Comparison of ENCODE assay signal across 8 mouse cellular contexts in the genomic region with DNA sequence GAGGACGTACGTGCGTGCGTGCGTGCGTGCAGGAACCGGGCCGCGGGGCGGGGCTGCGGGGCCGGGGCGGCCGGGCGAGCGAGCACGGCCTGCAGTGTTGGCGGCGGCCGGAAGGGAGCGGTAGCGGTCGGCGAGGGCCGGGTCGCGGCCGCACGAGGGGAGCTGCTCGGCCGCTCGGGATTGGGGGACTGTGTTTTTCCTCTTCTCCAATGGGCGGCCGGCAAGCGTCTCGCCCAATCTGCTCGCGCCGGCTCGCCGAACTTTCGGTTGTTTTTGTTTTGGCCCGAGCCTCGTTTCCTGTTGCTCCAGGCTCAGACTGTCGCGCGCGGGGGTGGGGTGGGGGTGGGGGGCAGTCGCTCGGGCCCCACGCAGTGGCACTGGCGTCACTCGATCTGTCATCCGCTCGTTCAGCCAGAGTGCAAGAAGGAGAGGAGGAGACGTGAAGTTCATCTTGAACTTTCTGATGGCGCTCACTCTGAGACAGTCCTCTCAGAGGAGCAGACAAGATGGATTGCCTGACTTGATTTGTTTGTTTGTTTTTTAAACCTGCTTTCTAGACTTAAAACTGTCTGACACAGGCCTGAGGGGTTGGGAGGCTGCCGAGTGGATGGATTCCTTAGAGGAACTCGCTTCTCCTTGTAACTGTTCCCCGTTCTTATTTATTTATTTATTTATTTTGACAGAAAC. TPM values are rescaled to one million over a fixed set of nuclear protein-coding genes. Genes with fewer than 3 reads are reported as not detected.
DNase-seq lines count a peak whose midpoint lies in the region; ATAC-seq lines count a peak whose summit lies in the region.

No protein-coding gene starts in this region.

- peak overlapping the region; percentile 95 for H3K4me3 ChIP-seq in limb, embryonic 15.5 days
- peak overlapping the region; percentile 92 for H3K4me3 ChIP-seq in midbrain, embryonic 16.5 days (ENCODE audit: low read depth, low read length)

- peak; percentile 87 for DNase-seq in 3134 (ENCODE audit: extremely low read depth, insufficient read length, low spot score)
- DNase-seq in adrenal gland, postnatal 10 days, result peak; percentile 97
- peak; percentile 85 for DNase-seq in embryo, embryonic 11.5 days (ENCODE audit: low read depth, low spot score)
- DNase-seq in heart, adult 11 months, result peak; percentile 100
- peak; percentile 92 for DNase-seq in kidney, adult 11 months
- peak; percentile 87 to 93 for DNase-seq in spleen, postnatal 14 days (ENCODE audit: low spot score in 2 of 2)

- H3K9ac ChIP-seq in limb, embryonic 15.5 days, result peak overlapping the region; percentile 100
- H3K9ac ChIP-seq in midbrain, embryonic 16.5 days (ENCODE audit: low read depth, low read length), result peak overlapping the region; percentile 100

- 0 out of 2 replicates have a peak, but pooled peaks cover 4% of the 10 kb centered on the region for H3K36me3 ChIP-seq in limb, embryonic 15.5 days
- H3K36me3 ChIP-seq in midbrain, embryonic 16.5 days (ENCODE audit: control insufficient read depth, insufficient read depth, low read length), result no peaks in the 10 kb centered on the region

- peak overlapping the region; percentile 87 for H3K4me2 ChIP-seq in limb, embryonic 15.5 days
- H3K4me2 ChIP-seq in midbrain, embryonic 16.5 days (ENCODE audit: low read length), result peak overlapping the region; percentile 87

- 2% methylated on average over 51 of the region's 60 CpGs for WGBS in limb, embryonic 15.5 days
- WGBS in midbrain, embryonic 16.5 days, result 2% methylated on average over 57 of the region's 60 CpGs

- no peaks in the 10 kb centered on the region for H3K27me3 ChIP-seq in limb, embryonic 15.5 days
- no peaks in the 10 kb centered on the region for H3K27me3 ChIP-seq in midbrain, embryonic 16.5 days (ENCODE audit: control insufficient read depth, insufficient read depth, low read depth, low read length)

- H3K9me3 ChIP-seq in limb, embryonic 15.5 days, result no peaks in the 10 kb centered on the region
- H3K9me3 ChIP-seq in midbrain, embryonic 16.5 days (replicated peaks; ENCODE audit: control insufficient read depth, low read length, poor library complexity, severe bottlenecking), result no peaks in the 10 kb centered on the region

- peak; percentile 83 for ATAC-seq in limb, embryonic 15.5 days (ENCODE audit: insufficient number of reproducible peaks, low FRiP score, low TSS enrichment, low read depth)
- ATAC-seq in midbrain, embryonic 16.5 days, result peak; percentile 86

- peak overlapping the region; percentile 100 for H3K27ac ChIP-seq in limb, embryonic 15.5 days
- peak overlapping the region; percentile 100 for H3K27ac ChIP-seq in midbrain, embryonic 16.5 days (ENCODE audit: low read length)

- peaks cover 19% of the 10 kb centered on the region for H3K4me1 ChIP-seq in limb, embryonic 15.5 days
- peaks cover 27% of the 10 kb centered on the region for H3K4me1 ChIP-seq in midbrain, embryonic 16.5 days (ENCODE audit: control insufficient read depth, insufficient read depth, low read length)

RNA-seq across cellular contexts. Expression of gene Kmt5b, which starts 1.6 kb away (rescaled TPM):
- 10 to 100 TPM; 42.2 to 55.8 TPM for total RNA-seq in adrenal gland, postnatal 10 days (2021)
- polyA plus RNA-seq in limb, embryonic 15.5 days (2015; fragmentation: Nextera tagmentation; extraction: Ambion mirVana), result 25.2 and 29.0 TPM in 2 replicates
- polyA plus RNA-seq in midbrain, embryonic 16.5 days (2015; fragmentation: Nextera tagmentation; extraction: Ambion mirVana), result 50.3 and 59.6 TPM in 2 replicates

Comparison
In these comparisons a context has a peak if more than half of its experiments do, and no peak if none do; other contexts are left out.
1. Peak in every context shown above with its lines: DNase-seq, ATAC-seq, H3K4me3 ChIP-seq and H3K27ac ChIP-seq.